In the genomic region with DNA sequence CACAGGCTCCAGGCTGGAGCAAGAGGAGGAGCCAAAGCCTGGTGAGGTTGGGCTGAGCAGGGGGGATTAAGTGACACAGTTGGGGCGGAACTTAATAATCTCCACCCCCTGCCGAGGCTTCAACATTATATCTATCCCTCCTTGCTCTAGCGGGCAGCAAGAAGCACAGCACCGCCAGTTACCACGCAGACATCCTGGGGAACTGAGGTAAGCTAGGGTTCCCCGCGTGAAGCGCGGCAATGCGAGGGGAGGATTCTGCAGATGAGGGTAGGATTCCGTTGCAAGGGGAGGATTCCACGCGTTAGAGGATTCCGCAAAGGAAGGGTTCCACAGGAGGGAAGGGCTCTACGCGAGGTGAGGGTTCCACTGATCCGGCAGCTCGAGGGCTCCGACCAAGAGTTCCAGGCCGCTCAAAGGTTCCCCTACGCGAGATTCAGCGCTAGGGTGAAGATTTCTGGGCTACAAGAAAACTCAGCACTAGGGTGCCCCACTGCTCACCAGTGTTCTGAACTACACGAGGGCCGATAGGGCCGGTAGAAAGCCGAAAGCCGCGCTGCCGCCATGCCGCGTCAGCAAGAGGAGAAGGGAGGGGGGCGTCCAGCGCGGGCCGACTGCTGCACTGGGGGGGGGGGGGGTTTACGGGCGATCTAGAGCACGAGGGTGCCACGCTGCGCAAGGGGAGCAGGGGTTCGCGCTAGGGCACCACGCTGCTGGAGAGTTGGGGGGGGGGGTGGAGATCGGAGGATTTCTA, we compare ENCODE assay signal across 9 mouse cellular contexts. TPM values are rescaled to one million over a fixed set of nuclear protein-coding genes. Genes with fewer than 3 reads are reported as not detected.
DNase-seq lines count a peak whose midpoint lies in the region; ATAC-seq and TF ChIP-seq lines count a peak whose summit lies in the region.
"Had no signal": no experiment of that assay in that cellular context is flagged by ENCODE, and none has a peak within 500 bp of the region (broad histone marks: within the 10 kb centered on the region; RNA-seq: fewer than 3 reads in every experiment).

No protein-coding gene starts in this region.

- peaks cover 37% of the 10 kb centered on the region for H3K4me1 ChIP-seq in heart, adult 2 months (ENCODE audit: control insufficient read depth, insufficient read depth, low read length)
- H3K4me1 ChIP-seq in liver, embryonic 13.5 days (replicated peaks): peaks cover 58% of the 10 kb centered on the region
- peaks cover 37% of the 10 kb centered on the region for H3K4me1 ChIP-seq in stomach, embryonic 16.5 days (ENCODE audit: control insufficient read depth, insufficient read depth, low read length)

- peak; percentile 64; the same call in 1 of the 2 replicates for TF ChIP-seq EP300 in heart, adult 2 months (IDR thresholded peaks at IDR 0.05; ENCODE audit: insufficient read depth, low read depth, low read length)

- peaks cover 7% of the 10 kb centered on the region for H3K79me2 ChIP-seq in heart, adult 2 months (replicated peaks; ENCODE audit: control insufficient read depth, insufficient read depth, low read length)
- H3K79me2 ChIP-seq in myocyte (ENCODE audit: control insufficient read depth, insufficient read depth): peaks cover 9% of the 10 kb centered on the region

- WGBS in heart, adult 2 months: 39% methylated on average over 44 of the region's 45 CpGs
- 45% methylated on average over 45 of the region's 45 CpGs for WGBS in liver, embryonic 13.5 days (ENCODE audit: insufficient replicate concordance)
- 48% methylated on average over 40 of the region's 45 CpGs for WGBS in stomach, embryonic 16.5 days

- peak overlapping the region; percentile 58 for H3K9ac ChIP-seq in heart, adult 2 months (ENCODE audit: low read depth, low read length)
- peak overlapping the region; percentile 69 for H3K9ac ChIP-seq in liver, embryonic 13.5 days
- H3K9ac ChIP-seq in stomach, embryonic 16.5 days (ENCODE audit: low read length): peak overlapping the region; percentile 80

- H3K27ac ChIP-seq in heart, adult 2 months: peak overlapping the region; percentile 89
- peak overlapping the region; percentile 47; the same call in 1 of the 2 replicates for H3K27ac ChIP-seq in liver, embryonic 13.5 days
- H3K27ac ChIP-seq in stomach, embryonic 16.5 days (ENCODE audit: low read length): peak overlapping the region; percentile 91

- intact Hi-C loops in heart, adult 2 months (cut with DNase I): loop anchor here (2.0 kb wide), 1 partner anchor 49 kb away; no protein-coding TSS in a partner anchor

- H3K4me2 ChIP-seq in liver, embryonic 13.5 days: peak overlapping the region; percentile 68
- no peak overlapping the region for H3K4me2 ChIP-seq in myocyte (ENCODE audit: low read depth)
- H3K4me2 ChIP-seq in stomach, embryonic 16.5 days (ENCODE audit: low read depth, low read length): peak overlapping the region; percentile 48

- peak; percentile 26 for DNase-seq in right cerebral cortex, adult 18-20 months
- no peak for DNase-seq in right cerebral cortex, postnatal 36 days (ENCODE audit: low spot score in 2 of 2)
- DNase-seq in embryo, embryonic 10 days (ENCODE audit: low spot score): peak; percentile 81
- DNase-seq in heart, adult 2 months: peak; percentile 83 to 86
- DNase-seq in kidney, adult 11 months: peak; percentile 76
- peak; percentile 57 for DNase-seq in liver, embryonic 13.5 days

- H3ac ChIP-seq in myocyte (ENCODE audit: control insufficient read depth, insufficient read length): no peak overlapping the region

- TF ChIP-seq CTCF in heart, adult 2 months (IDR thresholded peaks at IDR 0.05): peak; percentile 36; the same call in 1 of the 2 replicates

- peak; percentile 64 for ATAC-seq in liver, embryonic 13.5 days (ENCODE audit: low read depth)
- peak; percentile 87 for ATAC-seq in stomach, embryonic 16.5 days (ENCODE audit: insufficient read depth, low FRiP score)
- ATAC-seq: Patski had no signal

- peak overlapping the region; percentile 72 for H3K4me3 ChIP-seq in heart, adult 2 months
- H3K4me3 ChIP-seq in liver, embryonic 13.5 days (replicated peaks): peak overlapping the region; percentile 61
- H3K4me3 ChIP-seq in myocyte: peak overlapping the region; percentile 26
- peak overlapping the region; percentile 63 for H3K4me3 ChIP-seq in stomach, embryonic 16.5 days (replicated peaks; ENCODE audit: low read length)

- H3K27me3 ChIP-seq in heart, adult 2 months (ENCODE audit: control insufficient read depth, insufficient read depth, low read length): no peaks in the 10 kb centered on the region
- H3K27me3 ChIP-seq in liver, embryonic 13.5 days: no peaks in the 10 kb centered on the region
- no peaks in the 10 kb centered on the region for H3K27me3 ChIP-seq in myocyte (ENCODE audit: control insufficient read depth, insufficient read depth, insufficient read length)
- H3K27me3 ChIP-seq in stomach, embryonic 16.5 days (ENCODE audit: control insufficient read depth, insufficient read depth, low read length): no peaks in the 10 kb centered on the region
- H3K27me3 ChIP-seq: Patski had no signal

- H3K36me3 ChIP-seq in heart, adult 2 months (ENCODE audit: control insufficient read depth, insufficient read depth, low read length): peaks cover 44% of the 10 kb centered on the region
- peaks cover 61% of the 10 kb centered on the region for H3K36me3 ChIP-seq in liver, embryonic 13.5 days
- no peaks in the 10 kb centered on the region for H3K36me3 ChIP-seq in myocyte (ENCODE audit: control insufficient read depth, insufficient read depth)
- H3K36me3 ChIP-seq in stomach, embryonic 16.5 days (ENCODE audit: control insufficient read depth, insufficient read depth, low read length): peaks cover 44% of the 10 kb centered on the region

- H3K9me3 ChIP-seq in liver, embryonic 13.5 days (replicated peaks): peaks cover 9% of the 10 kb centered on the region; the same call in 1 of the 2 replicates
- peaks cover 27% of the 10 kb centered on the region for H3K9me3 ChIP-seq in stomach, embryonic 16.5 days (replicated peaks; ENCODE audit: control insufficient read depth, low read length)

- TF ChIP-seq POLR2A in heart, adult 2 months (IDR thresholded peaks at IDR 0.05; ENCODE audit: insufficient read depth, low read depth, low read length): peak; percentile 98
- peak; percentile 60 for TF ChIP-seq POLR2A in myocyte (IDR thresholded peaks at IDR 0.05; ENCODE audit: insufficient read length, low read depth)

TF ChIP-seq in myocyte, 11 proteins besides CTCF, POLR2A, EP300 and RAD21:
- no peak for TF ChIP-seq SRF (IDR thresholded peaks at IDR 0.05; ENCODE audit: control insufficient read depth, insufficient read length, low read depth)
- TF ChIP-seq MYOG (IDR thresholded peaks at IDR 0.05; ENCODE audit: control insufficient read depth in 1 of 3, insufficient read depth in 1 of 3, insufficient read length in 2 of 3, low read depth in 2 of 3): no peak
- no peak for TF ChIP-seq MAX (IDR thresholded peaks at IDR 0.05; ENCODE audit: low read depth)
- no peak for TF ChIP-seq CEBPB (IDR thresholded peaks at IDR 0.05; ENCODE audit: insufficient read depth, poor library complexity, severe bottlenecking)
- TF ChIP-seq USF1 (IDR thresholded peaks at IDR 0.05; ENCODE audit: low read depth): no peak
- no peak for TF ChIP-seq TCF3 (IDR thresholded peaks at IDR 0.05; ENCODE audit: insufficient read length, low read depth)
- no peak for TF ChIP-seq POLR2AphosphoS2 (IDR thresholded peaks at IDR 0.05; ENCODE audit: insufficient read length, low read depth)
- no peak for TF ChIP-seq REST (IDR thresholded peaks at IDR 0.05; ENCODE audit: insufficient read depth, insufficient read length)
- no peak for TF ChIP-seq E2F4 (IDR thresholded peaks at IDR 0.05; ENCODE audit: insufficient read depth)
- no peak for TF ChIP-seq MYOD1 (IDR thresholded peaks at IDR 0.05; ENCODE audit: control insufficient read depth in 1 of 3, insufficient read length in 2 of 3, low read depth in 2 of 3)
- TF ChIP-seq TCF12 (IDR thresholded peaks at IDR 0.05; ENCODE audit: insufficient read depth, poor library complexity, severe bottlenecking): no peak

RNA-seq across cellular contexts. Expression of gene Igf2r, which starts 28.1 kb away (rescaled TPM):
- total RNA-seq in heart, adult 2 months (2021): 100 to 1,000 TPM in 1 of 2 experiments, 10 to 100 TPM in 1; 98.9 to 116 TPM
- 34.0 and 53.7 TPM in 2 replicates for polyA plus RNA-seq in heart, adult 2 months (2012; rRNA removed)
- polyA plus RNA-seq in liver, embryonic 13.5 days (2015; fragmentation: Nextera tagmentation; extraction: Ambion mirVana): 13.8 and 17.4 TPM in 2 replicates
- polyA plus RNA-seq in myocyte (2012; fragmentation: generic; extraction: Trizol): 21.6 TPM
- polyA plus RNA-seq in stomach, embryonic 16.5 days (2015; fragmentation: Nextera tagmentation; extraction: Ambion mirVana): 38.6 and 39.3 TPM in 2 replicates

Comparison
In these comparisons a context has a peak if more than half of its experiments do, and no peak if none do; other contexts are left out.
1. DNase-seq: peak in right cerebral cortex, adult 18-20 months (single experiment), embryo, embryonic 10 days (single experiment), heart, adult 2 months (2 of 2), kidney, adult 11 months (single experiment) and liver, embryonic 13.5 days (single experiment); none in right cerebral cortex, postnatal 36 days (0 of 2).
2. Peak in every context shown above with its lines, with median percentiles within 50 percentile points of each other: H3K27ac ChIP-seq, H3K4me3 ChIP-seq and H3K9ac ChIP-seq.